8 mouse cellular contexts compared by ENCODE assay signal in genomic region chr4:124701916-124702315, GRCm38 (mm10). TPM values are rescaled to one million over a fixed set of nuclear protein-coding genes. Genes with fewer than 3 reads are reported as not detected.
DNase-seq lines count a peak whose midpoint lies in the region; ATAC-seq and TF ChIP-seq lines count a peak whose summit lies in the region.

No protein-coding gene starts in this region.

- peak overlapping the region; percentile 83; the same call in 1 of the 2 replicates for H3K27ac ChIP-seq in kidney, embryonic 14.5 days (ENCODE audit: low read depth, low read length)
- peak overlapping the region; percentile 15; the same call in 1 of the 2 replicates for H3K27ac ChIP-seq in forebrain, embryonic 14.5 days (ENCODE audit: low read depth, low read length)
- H3K27ac ChIP-seq in hindbrain, postnatal 0 days, result no peak overlapping the region

- no peaks in the 10 kb centered on the region for H3K27me3 ChIP-seq in kidney, embryonic 14.5 days (ENCODE audit: control insufficient read depth, insufficient read depth, low read length)
- 0 out of 2 replicates have a peak, but pooled peaks cover 4% of the 10 kb centered on the region for H3K27me3 ChIP-seq in forebrain, embryonic 14.5 days (replicated peaks; ENCODE audit: control insufficient read depth, insufficient read depth, low read length)
- no peaks in the 10 kb centered on the region for H3K27me3 ChIP-seq in hindbrain, postnatal 0 days (ENCODE audit: insufficient read depth, low read length)
- no peaks in the 10 kb centered on the region for H3K27me3 ChIP-seq in myocyte (ENCODE audit: control insufficient read depth, insufficient read depth, insufficient read length)

- peaks cover 62% of the 10 kb centered on the region for H3K79me2 ChIP-seq in myocyte (ENCODE audit: control insufficient read depth, insufficient read depth)

- no peaks in the 10 kb centered on the region for H3K9me3 ChIP-seq in kidney, embryonic 14.5 days (ENCODE audit: control insufficient read depth, low read length)
- no peaks in the 10 kb centered on the region for H3K9me3 ChIP-seq in forebrain, embryonic 14.5 days (replicated peaks; ENCODE audit: control insufficient read depth, low read length)
- no peaks in the 10 kb centered on the region for H3K9me3 ChIP-seq in hindbrain, postnatal 0 days (ENCODE audit: low read length)

- no peak for TF ChIP-seq POLR2A in myocyte (IDR thresholded peaks at IDR 0.05; ENCODE audit: insufficient read length, low read depth)

- WGBS in kidney, embryonic 14.5 days, result 32% methylated on average over 5 of the region's 5 CpGs
- 22% methylated on average over 4 of the region's 5 CpGs for WGBS in forebrain, embryonic 14.5 days
- WGBS in hindbrain, postnatal 0 days, result 37% methylated on average over 4 of the region's 5 CpGs

- peaks cover 44% of the 10 kb centered on the region for H3K4me1 ChIP-seq in kidney, embryonic 14.5 days (ENCODE audit: control insufficient read depth, insufficient read depth, low read length)
- peaks cover 21% of the 10 kb centered on the region for H3K4me1 ChIP-seq in forebrain, embryonic 14.5 days (ENCODE audit: control insufficient read depth, insufficient read depth, low read length)
- H3K4me1 ChIP-seq in hindbrain, postnatal 0 days (ENCODE audit: insufficient read depth, low read length), result 0 out of 2 replicates have a peak, but pooled peaks cover 3% of the 10 kb centered on the region

- peak overlapping the region; percentile 28 for H3ac ChIP-seq in myocyte (ENCODE audit: control insufficient read depth, insufficient read length)

- peak overlapping the region; percentile 92 for H3K4me2 ChIP-seq in kidney, embryonic 14.5 days (replicated peaks; ENCODE audit: low read depth, low read length)
- H3K4me2 ChIP-seq in forebrain, embryonic 14.5 days (ENCODE audit: low read length), result peak overlapping the region; percentile 99
- H3K4me2 ChIP-seq in hindbrain, postnatal 0 days (ENCODE audit: low read depth, low read length), result peak overlapping the region; percentile 97
- H3K4me2 ChIP-seq in myocyte (ENCODE audit: low read depth), result peak overlapping the region; percentile 82

- no peak for DNase-seq in kidney, adult 8-10 months
- DNase-seq in forebrain, embryonic 14.5 days (ENCODE audit: low spot score), result peak; percentile 67
- peak; percentile 69 for DNase-seq in hindbrain, postnatal 0 days (ENCODE audit: low spot score)
- DNase-seq in adrenal gland, postnatal 36 days, result no peak
- DNase-seq in spleen, adult 18-20 months, result no peak
- DNase-seq in thymus, postnatal 0 days (ENCODE audit: low spot score), result no peak

- ATAC-seq in kidney, embryonic 14.5 days (ENCODE audit: low FRiP score, low TSS enrichment), result no peak
- peak; percentile 10; the same call in 1 of the 2 replicates for ATAC-seq in forebrain, embryonic 14.5 days
- peak; percentile 30; the same call in 1 of the 2 replicates for ATAC-seq in hindbrain, postnatal 0 days

- H3K36me3 ChIP-seq in kidney, embryonic 14.5 days (ENCODE audit: control insufficient read depth, insufficient read depth, low read length), result peaks cover 4% of the 10 kb centered on the region; the same call in 1 of the 2 replicates
- H3K36me3 ChIP-seq in forebrain, embryonic 14.5 days (ENCODE audit: control insufficient read depth, insufficient read depth, low read length), result no peaks in the 10 kb centered on the region
- H3K36me3 ChIP-seq in hindbrain, postnatal 0 days (ENCODE audit: insufficient read depth, low read length), result no peaks in the 10 kb centered on the region
- H3K36me3 ChIP-seq in myocyte (ENCODE audit: control insufficient read depth, insufficient read depth), result peaks cover 11% of the 10 kb centered on the region

- peak overlapping the region; percentile 82 for H3K4me3 ChIP-seq in kidney, embryonic 14.5 days (ENCODE audit: low read length)
- H3K4me3 ChIP-seq in forebrain, embryonic 14.5 days (ENCODE audit: low read depth, low read length), result 0 out of 2 replicates have a peak overlapping the region, but pooled peaks have one; percentile 57
- peak overlapping the region; percentile 65; the same call in 1 of the 2 replicates for H3K4me3 ChIP-seq in hindbrain, postnatal 0 days (ENCODE audit: low read length)
- peak overlapping the region; percentile 97 for H3K4me3 ChIP-seq in myocyte

- H3K9ac ChIP-seq in kidney, embryonic 14.5 days (ENCODE audit: low read depth, low read length), result peak overlapping the region; percentile 85; the same call in 1 of the 2 replicates
- no peak overlapping the region for H3K9ac ChIP-seq in forebrain, embryonic 14.5 days (ENCODE audit: low read length)
- H3K9ac ChIP-seq in hindbrain, postnatal 0 days (replicated peaks; ENCODE audit: low read length), result no peak overlapping the region

- TF ChIP-seq CTCF in hindbrain, postnatal 0 days (IDR thresholded peaks at IDR 0.05; ENCODE audit: low read depth), result no peak

TF ChIP-seq in myocyte, 11 proteins besides CTCF, POLR2A, EP300 and RAD21:
- no peak for TF ChIP-seq SRF (IDR thresholded peaks at IDR 0.05; ENCODE audit: control insufficient read depth, insufficient read length, low read depth)
- no peak for TF ChIP-seq TCF3 (IDR thresholded peaks at IDR 0.05; ENCODE audit: insufficient read length, low read depth)
- no peak for TF ChIP-seq E2F4 (IDR thresholded peaks at IDR 0.05; ENCODE audit: insufficient read depth)
- TF ChIP-seq MAX (IDR thresholded peaks at IDR 0.05; ENCODE audit: low read depth), result no peak
- TF ChIP-seq REST (IDR thresholded peaks at IDR 0.05; ENCODE audit: insufficient read depth, insufficient read length), result no peak
- no peak for TF ChIP-seq USF1 (IDR thresholded peaks at IDR 0.05; ENCODE audit: low read depth)
- no peak for TF ChIP-seq POLR2AphosphoS2 (IDR thresholded peaks at IDR 0.05; ENCODE audit: insufficient read length, low read depth)
- no peak for TF ChIP-seq TCF12 (IDR thresholded peaks at IDR 0.05; ENCODE audit: insufficient read depth, poor library complexity, severe bottlenecking)
TF ChIP-seq in myocyte: peak in this region for 0.

RNA-seq across cellular contexts. Expression of gene Fhl3, which starts 1.4 kb away (rescaled TPM):
- polyA plus RNA-seq in kidney, embryonic 14.5 days (2014; fragmentation: Nextera tagmentation; extraction: Ambion mirVana), result 9.5 and 9.7 TPM in 2 replicates
- 1.4 TPM in 2 replicates for polyA plus RNA-seq in forebrain, embryonic 14.5 days (2014; fragmentation: Nextera tagmentation; extraction: Ambion mirVana)
- total RNA-seq in hindbrain, postnatal 0 days (2014; rRNA removed), result 7.1 and 7.3 TPM in 2 replicates
- polyA plus RNA-seq in hindbrain, postnatal 0 days (2015; fragmentation: Nextera tagmentation; extraction: Ambion mirVana), result 2.5 and 3.1 TPM in 2 replicates
- 110 TPM for polyA plus RNA-seq in myocyte (2012; fragmentation: generic; extraction: Trizol)
- total RNA-seq in adrenal gland, postnatal 36 days (2021), result 1 to 10 TPM; 8.1 to 9.0 TPM
- 9.4 and 10.2 TPM in 2 replicates for polyA plus RNA-seq in thymus, postnatal 0 days (2015; fragmentation: Nextera tagmentation; extraction: Ambion mirVana)

RNA-seq across cellular contexts. Expression of gene Utp11, which starts 8.5 kb away (rescaled TPM):
- 67.9 and 93.7 TPM in 2 replicates for polyA plus RNA-seq in kidney, embryonic 14.5 days (2014; fragmentation: Nextera tagmentation; extraction: Ambion mirVana)
- polyA plus RNA-seq in forebrain, embryonic 14.5 days (2014; fragmentation: Nextera tagmentation; extraction: Ambion mirVana), result 34.5 and 42.0 TPM in 2 replicates
- 4.0 and 9.0 TPM in 2 replicates for total RNA-seq in hindbrain, postnatal 0 days (2014; rRNA removed)
- 31.2 and 39.0 TPM in 2 replicates for polyA plus RNA-seq in hindbrain, postnatal 0 days (2015; fragmentation: Nextera tagmentation; extraction: Ambion mirVana)
- polyA plus RNA-seq in myocyte (2012; fragmentation: generic; extraction: Trizol), result 36.2 TPM
- 10 to 100 TPM; 30.0 to 40.6 TPM for total RNA-seq in adrenal gland, postnatal 36 days (2021)
- polyA plus RNA-seq in thymus, postnatal 0 days (2015; fragmentation: Nextera tagmentation; extraction: Ambion mirVana), result 76.4 and 76.7 TPM in 2 replicates

RNA-seq across cellular contexts. Expression of gene Sf3a3, which starts 12.7 kb away (rescaled TPM):
- 177 and 183 TPM in 2 replicates for polyA plus RNA-seq in kidney, embryonic 14.5 days (2014; fragmentation: Nextera tagmentation; extraction: Ambion mirVana)
- 118 TPM in 2 replicates for polyA plus RNA-seq in forebrain, embryonic 14.5 days (2014; fragmentation: Nextera tagmentation; extraction: Ambion mirVana)
- 18.7 and 33.0 TPM in 2 replicates for total RNA-seq in hindbrain, postnatal 0 days (2014; rRNA removed)
- 79.7 and 87.9 TPM in 2 replicates for polyA plus RNA-seq in hindbrain, postnatal 0 days (2015; fragmentation: Nextera tagmentation; extraction: Ambion mirVana)
- 41.6 TPM for polyA plus RNA-seq in myocyte (2012; fragmentation: generic; extraction: Trizol)
- 10 to 100 TPM; 39.3 to 39.6 TPM for total RNA-seq in adrenal gland, postnatal 36 days (2021)
- 136 and 155 TPM in 2 replicates for polyA plus RNA-seq in thymus, postnatal 0 days (2015; fragmentation: Nextera tagmentation; extraction: Ambion mirVana)

RNA-seq across cellular contexts. Expression of gene Inpp5b, which starts 39.7 kb away (rescaled TPM):
- 22.2 and 26.4 TPM in 2 replicates for polyA plus RNA-seq in kidney, embryonic 14.5 days (2014; fragmentation: Nextera tagmentation; extraction: Ambion mirVana)
- polyA plus RNA-seq in forebrain, embryonic 14.5 days (2014; fragmentation: Nextera tagmentation; extraction: Ambion mirVana), result 20.8 and 22.1 TPM in 2 replicates
- 15.9 and 16.0 TPM in 2 replicates for total RNA-seq in hindbrain, postnatal 0 days (2014; rRNA removed)
- 14.9 and 15.4 TPM in 2 replicates for polyA plus RNA-seq in hindbrain, postnatal 0 days (2015; fragmentation: Nextera tagmentation; extraction: Ambion mirVana)
- 25.1 TPM for polyA plus RNA-seq in myocyte (2012; fragmentation: generic; extraction: Trizol)
- 10 to 100 TPM; 15.9 to 21.0 TPM for total RNA-seq in adrenal gland, postnatal 36 days (2021)
- polyA plus RNA-seq in thymus, postnatal 0 days (2015; fragmentation: Nextera tagmentation; extraction: Ambion mirVana), result 45.8 and 46.8 TPM in 2 replicates

RNA-seq across cellular contexts. Expression of gene Pou3f1, which starts 45.3 kb away (rescaled TPM):
- polyA plus RNA-seq in kidney, embryonic 14.5 days (2014; fragmentation: Nextera tagmentation; extraction: Ambion mirVana), result 1.6 and 1.7 TPM in 2 replicates
- polyA plus RNA-seq in forebrain, embryonic 14.5 days (2014; fragmentation: Nextera tagmentation; extraction: Ambion mirVana), result 14.8 and 15.3 TPM in 2 replicates
- total RNA-seq in hindbrain, postnatal 0 days (2014; rRNA removed), result 4.8 and 7.0 TPM in 2 replicates
- 4.1 and 6.3 TPM in 2 replicates for polyA plus RNA-seq in hindbrain, postnatal 0 days (2015; fragmentation: Nextera tagmentation; extraction: Ambion mirVana)
- 0.01 TPM for polyA plus RNA-seq in myocyte (2012; fragmentation: generic; extraction: Trizol)
- total RNA-seq in adrenal gland, postnatal 36 days (2021), result under 1 TPM in 1 of 2 experiments, not detected in 1; 0.10 TPM
- 0.12 and 0.18 TPM in 2 replicates for polyA plus RNA-seq in thymus, postnatal 0 days (2015; fragmentation: Nextera tagmentation; extraction: Ambion mirVana)

Comparison
In these comparisons a context has a peak if more than half of its experiments do, and no peak if none do; other contexts are left out.
1. DNase-seq: peak in forebrain, embryonic 14.5 days (single experiment) and hindbrain, postnatal 0 days (single experiment); none in kidney, adult 8-10 months (0 of 2), adrenal gland, postnatal 36 days (0 of 2), spleen, adult 18-20 months (0 of 2) and thymus, postnatal 0 days (single experiment).
2. Peak in every context shown above with its lines, with median percentiles within 50 percentile points of each other: H3K4me2 ChIP-seq and H3K4me3 ChIP-seq.